Mouse (Mus musculus) midbrain, embryonic 14.5 days (tissue): ENCODE data around the gene Tiam1. TPM values are rescaled to one million over a fixed set of nuclear protein-coding genes. Genes with fewer than 3 reads are reported as not detected.

ENCODE experiments used
- ATAC-seq: fragments of 200-750 bp; cut with Nextera tagmentation; 2 replicates; pipeline ENCODE4 v1.8.0; 2017; ENCODE audit warnings: moderate number of reproducible peaks, moderate library complexity; ENCODE audit not compliant: low FRiP score, low TSS enrichment
- DNase-seq: peaks from one replicate; pipeline ENCODE4 v3.0.0-alpha.2; 2015
- H3K27ac ChIP-seq: fragments of 300-500 bp; sonication (generic); replicated peaks from 2 replicates; pipeline ENCODE4 v1.5.1; 2014; ENCODE audit warnings: mild to moderate bottlenecking, low read depth, low read length, moderate library complexity
- H3K27me3 ChIP-seq: fragments of 300-500 bp; sonication (generic); 2 replicates; pipeline ENCODE4 v1.6.1; 2014; ENCODE audit warnings: low read length, control low read depth, mixed read lengths; ENCODE audit not compliant: control insufficient read depth, insufficient read depth
- H3K36me3 ChIP-seq: fragments of 300-500 bp; sonication (generic); 2 replicates; pipeline ENCODE4 v1.6.1; 2014; ENCODE audit warnings: low read length, control low read depth; ENCODE audit not compliant: control insufficient read depth, insufficient read depth
- H3K4me1 ChIP-seq: fragments of 300-500 bp; sonication (generic); 2 replicates; pipeline ENCODE4 v1.6.1; 2014; ENCODE audit warnings: mild to moderate bottlenecking, antibody characterized with exemption, low read length, control low read depth; ENCODE audit not compliant: control insufficient read depth, insufficient read depth
- H3K4me2 ChIP-seq: fragments of 300-500 bp; sonication (generic); 2 replicates; pipeline ENCODE4 v1.6.1; 2014; ENCODE audit warnings: mild to moderate bottlenecking, low read length, moderate library complexity
- H3K4me3 ChIP-seq: fragments of 300-500 bp; sonication (generic); replicated peaks from 2 replicates; pipeline ENCODE4 v1.5.1; 2014; ENCODE audit warnings: low read depth, low read length
- H3K9ac ChIP-seq: fragments of 300-500 bp; sonication (generic); replicated peaks from 2 replicates; pipeline ENCODE4 v1.6.1; 2014; ENCODE audit warnings: mild to moderate bottlenecking, low read length, moderate library complexity
- H3K9me3 ChIP-seq: fragments of 300-500 bp; sonication (generic); 2 replicates; pipeline ENCODE4 v1.6.1; 2016; ENCODE audit warnings: low read length, control low read depth, mixed read lengths; ENCODE audit not compliant: control insufficient read depth
- WGBS: fragments of 180-500 bp; shearing (Covaris S2); extraction: QIAGEN DNeasy Blood & Tissue Kit; methylation state at CpG from one replicate; pipeline ENCODE4 v1.1.7; 2014; 5-methylcytosine and 5-hydroxymethylcytosine counted together
- polyA plus RNA-seq: library from polyadenylated mRNA; unstranded; fragments of >200 nt; fragmentation: Nextera tagmentation; extraction: Ambion mirVana; gene quantifications from 2 replicates; pipeline ENCODE4 v1.2.1, GENCODE M21; 2014

Tiam1 gene
- polyA plus RNA-seq, 1 experiment from 2014 or later = 34.6 TPM

- Histone ChIP-seq H3K4me3 (peak overlapping the region; percentile 30), H3K9ac (no peak overlapping the region), H3K9me3 (no peaks in the 10 kb centered on the region), H3K27ac (no peak overlapping the region), H3K27me3 (no peaks in the 10 kb centered on the region), H3K4me1 (peaks cover 12% of the 10 kb centered on the region; the same call in 1 of the 2 replicates), H3K4me2 (peak overlapping the region; percentile 71), H3K36me3 (no peaks in the 10 kb centered on the region)
- DNase-seq (peak; percentile 45), ATAC-seq (no peak)
- 19% methylated on average over 7 of the region's 8 CpGs for WGBS
Measured at GRCm38 (mm10) chr16:89960904-89961303, 182.7 kb downstream of the Tiam1 start.

GRCm38 (mm10) chr16:89960186-89960878, 183.2 kb downstream of the Tiam1 start:
- H3K9ac ChIP-seq = peak overlapping the region; percentile 36
- H3K36me3 ChIP-seq = no peaks in the 10 kb centered on the region
- H3K27me3 ChIP-seq = no peaks in the 10 kb centered on the region
- ATAC-seq (peak; percentile 63), DNase-seq (peak; percentile 67)
- H3K4me1 ChIP-seq = peaks cover 12% of the 10 kb centered on the region; the same call in 1 of the 2 replicates
- peak overlapping the region; percentile 30 for H3K4me3 ChIP-seq
- H3K27ac ChIP-seq = no peak overlapping the region
- WGBS = 1% methylated on average over 33 of the region's 33 CpGs
- no peaks in the 10 kb centered on the region for H3K9me3 ChIP-seq
- H3K4me2 ChIP-seq = peak overlapping the region; percentile 71

- 24% methylated on average over 12 of the region's 12 CpGs for WGBS
- Histone ChIP-seq H3K4me3 (no peak overlapping the region), H3K27me3 (no peaks in the 10 kb centered on the region), H3K4me1 (peaks cover 12% of the 10 kb centered on the region; the same call in 1 of the 2 replicates), H3K4me2 (peak overlapping the region; percentile 6; the same call in 1 of the 2 replicates), H3K27ac (no peak overlapping the region), H3K9me3 (no peaks in the 10 kb centered on the region), H3K9ac (no peak overlapping the region), H3K36me3 (no peaks in the 10 kb centered on the region)
- no peak for DNase-seq
- no peak for ATAC-seq
Measured at GRCm38 (mm10) chr16:89958982-89959381, 184.6 kb downstream of the Tiam1 start.

GRCm38 (mm10) chr16:89958030-89958429, 185.5 kb downstream of the Tiam1 start:
- H3K4me1 ChIP-seq = peaks cover 12% of the 10 kb centered on the region; the same call in 1 of the 2 replicates
- H3K9ac ChIP-seq = no peak overlapping the region
- WGBS = 74% methylated on average over 10 of the region's 10 CpGs
- no peaks in the 10 kb centered on the region for H3K36me3 ChIP-seq
- H3K27me3 ChIP-seq = no peaks in the 10 kb centered on the region
- no peak overlapping the region for H3K4me2 ChIP-seq
- H3K4me3 ChIP-seq = no peak overlapping the region
- no peaks in the 10 kb centered on the region for H3K9me3 ChIP-seq
- no peak overlapping the region for H3K27ac ChIP-seq
- ATAC-seq (no peak), DNase-seq (no peak)

GRCm38 (mm10) chr16:89954525-89954924, 189.0 kb downstream of the Tiam1 start:
- H3K9me3 ChIP-seq = no peaks in the 10 kb centered on the region
- no peak overlapping the region for H3K9ac ChIP-seq
- DNase-seq (no peak), ATAC-seq (no peak)
- WGBS = 74% methylated on average over 8 of the region's 8 CpGs
- H3K4me2 ChIP-seq = no peak overlapping the region
- H3K4me1 ChIP-seq = 0 out of 2 replicates have a peak, but pooled peaks cover 2% of the 10 kb centered on the region
- H3K36me3 ChIP-seq = no peaks in the 10 kb centered on the region
- H3K27me3 ChIP-seq = no peaks in the 10 kb centered on the region
- no peak overlapping the region for H3K4me3 ChIP-seq
- no peak overlapping the region for H3K27ac ChIP-seq

GRCm38 (mm10) chr16:89954114-89954513, 189.5 kb downstream of the Tiam1 start:
- 91% methylated on average over 1 of the region's 1 CpGs for WGBS
- 0 out of 2 replicates have a peak, but pooled peaks cover 2% of the 10 kb centered on the region for H3K4me1 ChIP-seq

GRCm38 (mm10) chr16:89952821-89953220, 190.7 kb downstream of the Tiam1 start:
- no peaks in the 10 kb centered on the region for H3K36me3 ChIP-seq
- no peak overlapping the region for H3K27ac ChIP-seq
- H3K9ac ChIP-seq = no peak overlapping the region
- no peak overlapping the region for H3K4me3 ChIP-seq
- no peak for DNase-seq
- 0 out of 2 replicates have a peak, but pooled peaks cover 2% of the 10 kb centered on the region for H3K4me1 ChIP-seq
- no peaks in the 10 kb centered on the region for H3K9me3 ChIP-seq
- H3K27me3 ChIP-seq = no peaks in the 10 kb centered on the region
- ATAC-seq = no peak
- no peak overlapping the region for H3K4me2 ChIP-seq
- 94% methylated on average over 5 of the region's 5 CpGs for WGBS

More at GRCm38 (mm10) chr16:89954114-89954513, 189.5 kb downstream of the Tiam1 start:
- Histone ChIP-seq H3K9ac (no peak overlapping the region), H3K36me3 (no peaks in the 10 kb centered on the region), H3K27me3 (no peaks in the 10 kb centered on the region), H3K27ac (no peak overlapping the region), H3K9me3 (no peaks in the 10 kb centered on the region), H3K4me2 (no peak overlapping the region), H3K4me3 (no peak overlapping the region)
- ATAC-seq (no peak), DNase-seq (no peak)

- no peak for DNase-seq
- Histone ChIP-seq H3K27me3 (no peaks in the 10 kb centered on the region), H3K9ac (no peak overlapping the region), H3K9me3 (no peaks in the 10 kb centered on the region), H3K4me3 (no peak overlapping the region), H3K4me2 (no peak overlapping the region), H3K27ac (no peak overlapping the region), H3K36me3 (no peaks in the 10 kb centered on the region), H3K4me1 (no peaks in the 10 kb centered on the region)
- 88% methylated on average over 8 of the region's 8 CpGs for WGBS
- ATAC-seq = no peak
Measured at GRCm38 (mm10) chr16:89950754-89951153, 192.8 kb downstream of the Tiam1 start.

- Histone ChIP-seq H3K9me3 (no peaks in the 10 kb centered on the region), H3K36me3 (no peaks in the 10 kb centered on the region), H3K27ac (no peak overlapping the region), H3K4me3 (no peak overlapping the region), H3K4me2 (no peak overlapping the region), H3K27me3 (no peaks in the 10 kb centered on the region), H3K9ac (no peak overlapping the region), H3K4me1 (peaks cover 1% of the 10 kb centered on the region; the same call in 1 of the 2 replicates)
- WGBS = 92% methylated on average over 6 of the region's 6 CpGs
- ATAC-seq (no peak), DNase-seq (no peak)
Measured at GRCm38 (mm10) chr16:89950251-89950650, 193.3 kb downstream of the Tiam1 start.
